Mouse (Mus musculus) heart, adult 2 months (tissue): ENCODE measurements around the gene Arid5b.

Source experiments
- CTCF ChIP-seq: fragments of 200-600 bp; IDR thresholded peaks from 2 replicates; pipeline ENCODE4 v1.8.1; 2022; ENCODE audit warnings: antibody characterized with exemption, mild to moderate bottlenecking, moderate library complexity
- EP300 ChIP-seq: fragments of 200-500 bp; IDR thresholded peaks from 2 replicates; pipeline ENCODE4 v1.6.1; 2011; ENCODE audit warnings: low read depth, low read length, control low read depth; ENCODE audit not compliant: insufficient read depth

DNA sequence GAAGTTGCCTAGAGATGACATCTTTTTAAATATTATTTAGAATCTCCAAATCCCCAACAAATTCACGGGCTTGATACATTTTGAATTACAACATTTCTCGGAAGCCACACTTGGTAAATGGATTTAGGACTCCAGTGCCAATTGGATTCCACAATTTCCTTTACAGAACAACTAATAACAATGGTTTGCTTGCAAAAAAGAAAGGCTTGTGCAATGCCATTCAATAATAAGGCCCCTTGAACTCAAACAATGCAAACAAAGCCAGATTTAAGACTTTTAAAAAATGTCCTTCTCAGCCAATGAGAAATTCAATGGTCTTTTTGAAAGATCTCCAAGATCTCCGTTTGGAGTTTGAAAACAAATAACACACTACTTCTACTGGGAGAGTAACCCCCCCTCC, 185.0 kb downstream of the Arid5b start:
- TF ChIP-seq EP300 (no peak), CTCF (no peak)
